In the genomic region with DNA sequence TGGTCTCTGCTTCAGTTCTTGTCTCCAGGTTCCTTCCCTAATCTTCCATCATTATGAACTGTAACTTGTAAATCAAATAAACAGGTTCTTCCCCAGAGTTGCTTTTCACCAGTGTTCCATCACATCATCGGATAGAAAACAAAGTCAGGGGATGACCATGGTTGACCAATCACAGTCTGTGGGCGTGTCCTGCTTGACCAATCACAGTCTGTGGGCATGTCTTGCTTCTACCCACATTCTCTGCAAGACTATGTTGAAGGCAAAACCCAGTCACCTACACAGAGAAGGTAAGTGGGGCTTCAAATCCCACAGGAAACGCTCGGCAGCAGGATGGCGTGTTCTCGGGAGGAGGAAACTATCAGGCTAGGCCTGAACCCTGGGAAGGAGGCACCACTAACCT, we compare ENCODE assay signal across 26 mouse cellular contexts.
"Had no signal": no experiment of that assay in that cellular context is flagged by ENCODE, and none has a peak within 500 bp of the region (broad histone marks: within the 10 kb centered on the region; RNA-seq: fewer than 3 reads in every experiment).

No protein-coding gene starts in this region.

- H3K4me3 ChIP-seq: heart, adult 2 months; heart, embryonic 13.5 days; heart, embryonic 15.5 days; hindbrain, embryonic 13.5 days; hindbrain, embryonic 15.5 days; kidney, embryonic 15.5 days; limb, embryonic 10.5 days; limb, embryonic 12.5 days had no signal

- H3K27me3 ChIP-seq: heart, embryonic 13.5 days; heart, embryonic 15.5 days; hindbrain, embryonic 13.5 days; hindbrain, embryonic 15.5 days; kidney, embryonic 15.5 days; limb, embryonic 12.5 days had no signal

- ATAC-seq: hindbrain, postnatal 0 days; intestine, embryonic 16.5 days had no signal

- H3K4me1 ChIP-seq: heart, embryonic 15.5 days; hindbrain, embryonic 13.5 days; hindbrain, embryonic 15.5 days; kidney, embryonic 15.5 days had no signal

- H3K4me2 ChIP-seq: heart, embryonic 11.5 days; heart, embryonic 13.5 days; heart, embryonic 15.5 days; hindbrain, embryonic 13.5 days; hindbrain, embryonic 15.5 days; kidney, embryonic 15.5 days; limb, embryonic 12.5 days; liver, embryonic 11.5 days had no signal

- H3K9me3 ChIP-seq: heart, embryonic 15.5 days; hindbrain, embryonic 15.5 days; limb, embryonic 10.5 days had no signal

- H3K9ac ChIP-seq: heart, embryonic 13.5 days; heart, embryonic 15.5 days; hindbrain, embryonic 13.5 days; hindbrain, embryonic 15.5 days; kidney, embryonic 15.5 days; limb, embryonic 12.5 days had no signal

- H3K36me3 ChIP-seq: heart, embryonic 13.5 days; heart, embryonic 15.5 days; hindbrain, embryonic 13.5 days; hindbrain, embryonic 15.5 days; kidney, embryonic 15.5 days; limb, embryonic 10.5 days; limb, embryonic 12.5 days had no signal

- H3K27ac ChIP-seq: heart, adult 2 months; heart, embryonic 13.5 days; heart, embryonic 15.5 days; hindbrain, embryonic 13.5 days; hindbrain, embryonic 15.5 days; hindbrain, postnatal 0 days; kidney, embryonic 15.5 days; kidney, postnatal 0 days; limb, embryonic 10.5 days; limb, embryonic 12.5 days had no signal

- DNase-seq: gastrocnemius, postnatal 14 days; gastrocnemius, postnatal 36 days; heart, adult 11 months; heart, adult 2 months; heart, postnatal 14 days; heart, postnatal 36 days; kidney, adult 11 months; kidney, adult 2 months; kidney, adult 9 months; kidney, postnatal 14 days; kidney, postnatal 36 days; layer of hippocampus, adult 9-11 months; layer of hippocampus, postnatal 36 days; liver had no signal
